Mouse (Mus musculus) cerebellum, adult 2 months (tissue): ENCODE results near the gene Tbck.

Experiments used
- CTCF ChIP-seq: fragments of 200-500 bp; IDR thresholded peaks from 2 replicates; pipeline ENCODE4 v1.5.1; 2011; ENCODE audit warnings: low read depth, mild to moderate bottlenecking, control low read depth, low read length, moderate library complexity, borderline replicate concordance; ENCODE audit not compliant: insufficient read depth
- POLR2A ChIP-seq: fragments of 200-500 bp; IDR thresholded peaks from 2 replicates; pipeline ENCODE4 v1.6.1; 2011; ENCODE audit warnings: low read length, control low read depth, borderline replicate concordance; ENCODE audit not compliant: insufficient read depth

GRCm38 (mm10) chr3:132854271-132854670, 170.3 kb downstream of the Tbck start:
- TF ChIP-seq CTCF: no peak
- TF ChIP-seq POLR2A: no peak
